Mouse (Mus musculus) thymus, adult 2 months (tissue): ENCODE measurements at regions not wholly inside any gene's neighbourhood (a gene's known extent, or its start where the extent isn't known, plus 50 kb on each side); places are given as distances from the start of the nearest gene placed in this dataset.

Experiments used
- CTCF ChIP-seq: fragments of 200-500 bp; IDR thresholded peaks from 2 replicates; pipeline ENCODE4 v1.5.1; 2012; ENCODE audit warnings: mild to moderate bottlenecking, control low read depth, low read length, moderate library complexity, borderline replicate concordance; ENCODE audit not compliant: control insufficient read depth, poor library complexity, insufficient read depth; ENCODE audit errors: extremely low read depth
- POLR2A ChIP-seq: fragments of 200-500 bp; IDR thresholded peaks from 2 replicates; pipeline ENCODE4 v1.6.1; 2012; ENCODE audit warnings: mild to moderate bottlenecking, low read length, control low read depth, moderate library complexity; ENCODE audit not compliant: control insufficient read depth, poor library complexity, insufficient read depth; ENCODE audit errors: extremely low read depth

DNA sequence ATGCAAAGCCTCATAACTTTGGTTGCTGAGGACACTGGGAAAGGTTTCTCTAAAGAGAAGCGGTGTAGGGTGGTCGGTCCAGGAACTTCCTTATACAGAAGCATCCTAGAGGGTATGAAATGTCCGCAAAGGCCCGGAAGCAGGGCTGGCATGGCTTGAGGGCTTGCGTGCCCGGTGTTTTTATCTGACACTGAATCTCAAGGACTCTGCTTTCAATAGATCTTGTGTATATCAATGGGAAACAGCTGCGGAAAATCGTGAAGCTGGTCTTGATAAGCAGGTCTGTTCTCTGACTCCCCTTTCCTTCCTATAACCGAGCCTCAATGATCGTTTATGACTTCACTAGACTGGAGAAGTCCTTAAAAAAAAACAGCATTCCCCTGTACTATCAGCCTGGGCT is 580.4 kb upstream of the Gm19410 start:
- TF ChIP-seq POLR2A = no peak
- no peak for TF ChIP-seq CTCF
